Mouse (Mus musculus) megakaryocyte-erythroid progenitor cell, adult 5-6 weeks (primary cell): Measurements from ENCODE around the gene Phrf1. TPM values are rescaled to one million over a fixed set of nuclear protein-coding genes. Genes with fewer than 3 reads are reported as not detected.

Experiments used
- ATAC-seq: replicated peaks from 2 replicates; pipeline ENCODE4 v1.8.0; 2016; ENCODE audit warnings: mild to moderate bottlenecking, inconsistent platforms; ENCODE audit not compliant: severe bottlenecking, poor library complexity, low FRiP score, low TSS enrichment
- total RNA-seq, 2 experiments: library from RNA; stranded (forward) in 1 of 2; stranded (reverse) in 1 of 2; fragments of 200-1000, 215-1000 nt in 1 of 2; fragments of >200 nt in 1 of 2; fragmentation: Nextera tagmentation in 1 of 2; gene quantifications; 2 replicates each; pipeline ENCODE4 v1.2.3; 2014 to 2017

The Phrf1 gene
- total RNA-seq, 2 experiments from 2014 or later = 79.3 to 119 TPM

DNA sequence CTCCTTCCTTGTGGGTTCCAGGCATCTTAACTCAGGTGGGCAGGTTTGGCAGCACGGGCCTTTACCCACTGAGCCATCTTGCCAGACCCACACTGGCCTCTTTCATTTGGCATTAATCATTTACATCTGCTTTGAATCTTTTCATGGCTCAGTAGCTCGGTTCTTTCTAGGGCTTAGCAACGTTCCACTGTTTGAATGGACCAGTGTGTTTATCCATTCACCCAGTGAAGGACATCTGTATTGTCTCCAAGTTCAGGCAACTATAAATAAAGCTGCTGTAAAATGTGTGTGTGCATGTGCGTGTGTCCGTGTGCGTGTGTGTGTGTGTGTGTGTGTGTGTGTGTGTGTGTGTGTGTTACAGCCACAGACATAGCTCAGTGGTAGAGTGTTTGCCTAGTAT lies 52.9 kb downstream of the Phrf1 start:
- ATAC-seq = no peak

DNA sequence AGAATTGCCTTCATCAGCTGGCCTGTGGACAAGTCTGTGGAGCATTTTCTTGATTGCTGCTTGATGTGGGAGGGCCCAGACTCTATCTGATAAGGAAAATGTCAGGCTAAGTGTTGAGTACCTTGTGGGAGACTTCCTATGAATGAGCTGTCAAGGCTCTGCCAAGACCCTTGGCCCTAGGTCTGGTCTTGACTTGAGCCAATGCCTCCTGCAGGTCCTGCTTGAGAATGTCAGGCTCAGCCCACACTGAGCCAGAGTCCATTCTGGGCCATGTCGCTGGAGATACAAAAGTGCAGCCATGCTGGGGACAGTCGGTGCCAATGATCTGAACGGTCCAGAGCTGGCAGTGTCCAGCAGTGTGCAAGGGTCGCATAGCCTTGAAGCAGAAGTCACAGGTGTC lies 54.2 kb downstream of the Phrf1 start:
- ATAC-seq = no peak

DNA sequence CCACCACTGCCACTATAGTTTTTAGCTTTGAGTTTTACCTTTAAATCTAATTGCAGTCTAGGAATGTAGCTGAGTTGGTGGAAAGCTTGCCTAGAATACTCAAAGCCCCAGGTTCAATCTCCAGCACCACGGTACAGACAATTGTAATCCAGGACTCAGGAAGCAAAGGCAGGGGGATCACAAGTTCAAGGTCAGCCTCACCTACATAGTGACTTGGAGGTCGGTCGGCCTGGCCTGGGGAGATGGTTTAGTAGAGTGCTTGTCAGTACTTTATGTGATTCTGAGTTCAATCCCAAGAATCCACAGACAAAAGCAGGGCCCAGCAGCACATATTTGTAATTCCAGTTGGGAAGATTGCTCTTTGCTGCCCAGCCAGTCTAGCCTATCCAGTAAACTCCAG lies 59.5 kb downstream of the Phrf1 start:
- no peak for ATAC-seq

DNA sequence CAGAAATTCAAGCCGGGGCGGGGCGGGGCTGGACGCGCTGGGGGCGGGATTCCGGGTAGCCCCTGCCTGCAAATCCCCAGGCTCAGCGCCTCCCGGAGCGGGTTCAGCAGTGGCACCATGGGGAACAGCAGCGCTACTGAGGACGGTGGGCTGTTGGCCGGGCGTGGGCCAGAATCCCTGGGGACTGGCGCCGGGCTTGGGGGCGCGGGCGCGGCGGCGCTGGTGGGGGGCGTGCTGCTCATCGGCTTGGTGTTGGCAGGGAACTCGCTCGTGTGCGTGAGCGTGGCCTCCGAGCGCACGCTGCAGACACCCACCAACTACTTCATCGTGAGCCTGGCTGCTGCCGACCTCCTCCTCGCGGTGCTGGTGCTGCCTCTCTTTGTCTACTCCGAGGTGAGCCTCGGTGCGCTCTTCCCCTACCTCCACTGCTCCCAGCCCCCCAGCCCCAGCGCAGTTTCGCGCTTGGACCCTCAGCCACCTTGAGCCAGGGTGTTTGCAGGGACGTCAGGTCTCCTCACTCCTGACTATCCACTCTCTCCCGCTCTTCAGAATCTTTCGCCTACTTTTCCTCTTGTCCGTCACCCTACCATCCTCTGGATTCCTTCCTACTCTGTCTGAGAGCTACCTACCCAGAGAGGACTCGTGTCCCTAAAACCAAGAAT lies 63.5 kb downstream of the Phrf1 start, which contains the start of gene Drd4:
Gene Drd4 (plus strand): TSS at position 86 of the 662 bp plus-strand sequence.
- no peak for ATAC-seq

DNA sequence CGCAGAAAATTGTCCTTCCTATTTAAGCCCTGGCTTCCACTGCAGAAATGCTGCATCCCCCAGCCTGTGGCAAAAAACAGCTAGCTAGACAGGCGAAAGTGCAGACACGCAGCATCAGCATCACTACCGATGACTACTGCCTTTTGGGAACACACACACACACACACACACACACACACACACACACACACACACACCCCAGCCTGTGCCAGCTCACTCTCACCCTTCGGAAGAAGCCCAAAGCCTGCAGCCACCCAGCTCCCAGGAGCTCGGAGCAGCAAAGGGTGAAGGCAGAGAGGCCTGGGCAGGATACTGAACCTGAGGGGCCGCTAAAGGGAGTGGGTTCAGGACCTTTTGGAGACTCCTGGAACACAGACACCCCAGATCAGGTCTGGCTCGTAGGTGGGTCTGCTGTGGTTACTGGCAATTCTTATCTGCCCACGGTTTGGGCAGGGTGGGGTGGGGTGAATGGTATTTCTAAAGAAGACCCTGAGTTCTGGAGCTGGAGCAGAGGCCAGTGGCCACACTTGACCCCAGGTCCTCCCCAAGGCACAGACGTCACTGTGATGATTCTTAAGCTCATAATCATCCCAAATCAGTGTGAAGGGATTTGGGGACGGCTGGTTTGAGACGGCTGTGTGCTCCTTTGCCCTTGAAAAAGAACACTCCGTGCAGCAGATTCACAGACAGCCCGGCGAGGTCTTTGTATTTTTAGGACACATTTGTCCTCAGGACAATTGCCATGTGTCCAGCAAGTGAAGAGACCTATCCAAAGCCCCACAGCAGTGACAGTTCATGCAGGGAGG lies 64.2 kb downstream of the Phrf1 start:
- no peak for ATAC-seq

DNA sequence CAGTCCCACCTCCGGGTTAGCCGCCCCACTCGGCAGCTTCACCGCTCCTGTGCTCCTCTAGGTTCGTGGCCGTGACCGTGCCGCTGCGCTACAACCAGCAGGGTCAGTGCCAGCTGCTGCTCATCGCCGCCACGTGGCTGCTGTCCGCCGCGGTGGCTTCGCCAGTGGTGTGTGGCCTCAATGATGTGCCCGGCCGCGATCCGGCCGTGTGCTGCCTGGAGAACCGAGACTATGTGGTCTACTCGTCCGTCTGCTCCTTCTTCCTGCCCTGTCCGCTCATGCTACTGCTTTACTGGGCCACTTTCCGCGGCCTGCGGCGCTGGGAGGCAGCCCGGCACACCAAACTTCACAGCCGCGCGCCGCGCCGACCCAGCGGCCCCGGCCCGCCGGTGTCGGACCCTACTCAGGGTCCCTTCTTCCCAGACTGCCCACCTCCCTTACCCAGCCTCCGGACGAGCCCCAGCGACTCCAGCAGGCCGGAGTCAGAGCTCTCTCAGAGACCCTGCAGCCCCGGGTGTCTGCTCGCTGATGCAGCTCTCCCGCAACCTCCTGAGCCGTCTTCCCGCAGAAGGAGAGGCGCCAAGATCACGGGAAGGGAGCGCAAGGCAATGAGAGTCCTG lies 65.4 kb downstream of the Phrf1 start:
- no peak for ATAC-seq

DNA sequence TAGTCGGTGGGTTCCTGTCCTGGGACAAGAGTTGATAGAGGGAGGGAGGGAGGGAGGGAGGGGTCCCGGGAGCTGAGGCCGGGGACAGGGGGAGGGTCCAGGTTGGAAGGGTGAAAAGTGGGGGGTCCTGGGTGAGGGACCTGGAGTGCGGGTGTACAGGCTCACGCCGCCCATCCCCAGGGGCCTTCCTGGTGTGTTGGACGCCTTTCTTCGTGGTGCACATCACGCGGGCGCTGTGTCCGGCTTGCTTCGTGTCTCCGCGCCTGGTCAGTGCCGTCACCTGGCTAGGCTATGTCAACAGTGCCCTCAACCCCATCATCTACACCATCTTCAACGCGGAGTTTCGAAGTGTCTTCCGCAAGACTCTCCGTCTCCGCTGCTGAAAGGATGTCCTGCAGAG lies 65.9 kb downstream of the Phrf1 start:
- no peak for ATAC-seq

DNA sequence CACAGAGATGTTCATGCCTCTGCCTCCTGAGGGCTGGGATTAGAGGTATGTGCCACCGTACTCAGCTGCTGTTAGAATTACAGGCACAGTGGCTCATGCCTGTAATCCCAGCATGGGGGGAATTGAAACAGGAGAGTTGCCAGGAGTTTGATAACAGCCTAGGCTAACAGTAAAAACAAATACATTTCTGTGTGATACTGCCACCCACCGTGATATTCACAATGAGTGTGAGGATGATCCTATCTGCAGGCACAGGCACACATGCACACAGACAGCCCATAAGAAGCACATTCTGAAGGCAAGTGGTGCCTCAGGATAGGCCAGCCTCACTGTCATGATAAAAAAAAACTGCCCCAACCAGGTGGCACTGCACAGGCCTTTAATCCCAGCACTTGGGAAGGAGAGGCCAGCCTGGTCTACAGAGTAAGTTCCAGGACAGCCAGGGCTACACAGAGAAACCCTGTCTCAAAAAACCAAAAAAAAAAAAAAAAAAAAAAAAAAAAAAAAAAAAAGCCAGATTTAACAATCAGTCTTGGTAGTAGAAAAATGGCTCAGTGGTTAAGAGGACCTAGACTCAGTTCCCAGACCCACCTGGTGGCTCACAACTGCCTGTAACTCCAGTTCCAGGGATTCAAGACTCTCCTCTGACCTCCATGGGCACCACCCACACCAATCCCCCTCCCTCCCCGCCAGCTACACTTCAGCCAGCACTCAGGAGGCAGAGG lies 69.5 kb downstream of the Phrf1 start:
- ATAC-seq = peak; percentile 81

DNA sequence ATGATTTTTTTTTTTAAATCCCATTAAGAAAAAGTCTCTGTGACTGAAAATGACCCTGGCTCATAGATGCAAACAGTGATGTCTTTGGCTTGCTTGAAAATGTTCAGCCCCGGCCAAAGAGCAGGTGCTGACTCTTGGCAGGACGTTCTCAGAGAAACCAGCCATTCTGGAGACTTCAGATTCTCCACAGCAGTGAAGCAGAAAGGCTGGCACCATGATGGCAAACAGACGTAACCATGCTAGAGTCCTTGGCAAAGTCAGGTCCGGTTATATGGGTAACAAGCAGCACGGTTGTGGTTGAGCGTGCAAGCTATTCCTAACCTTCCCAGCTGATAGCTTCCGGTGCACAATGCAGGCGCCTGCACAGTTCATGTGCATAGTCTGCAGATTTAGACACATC lies 70.6 kb downstream of the Phrf1 start:
- ATAC-seq = no peak

DNA sequence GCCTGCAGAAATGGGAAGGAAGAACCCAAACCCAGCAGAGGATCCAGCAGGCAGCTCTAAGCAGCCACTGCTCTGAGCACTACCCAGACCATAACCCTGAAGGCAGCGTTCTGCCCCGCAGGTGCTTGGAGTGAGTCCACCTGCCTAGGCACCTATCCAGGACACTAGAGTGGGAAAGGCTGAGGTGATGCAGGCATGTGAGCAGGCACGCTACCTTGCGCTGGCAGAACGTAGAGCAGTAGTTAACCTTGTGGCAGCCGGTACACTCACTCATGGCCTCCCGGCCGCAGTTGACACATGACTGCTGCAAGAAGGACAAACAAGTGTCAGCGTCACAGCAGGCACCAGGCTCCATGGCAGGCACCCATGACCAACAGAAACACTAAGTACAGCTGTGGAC lies 72.8 kb downstream of the Phrf1 start:
- ATAC-seq = no peak

DNA sequence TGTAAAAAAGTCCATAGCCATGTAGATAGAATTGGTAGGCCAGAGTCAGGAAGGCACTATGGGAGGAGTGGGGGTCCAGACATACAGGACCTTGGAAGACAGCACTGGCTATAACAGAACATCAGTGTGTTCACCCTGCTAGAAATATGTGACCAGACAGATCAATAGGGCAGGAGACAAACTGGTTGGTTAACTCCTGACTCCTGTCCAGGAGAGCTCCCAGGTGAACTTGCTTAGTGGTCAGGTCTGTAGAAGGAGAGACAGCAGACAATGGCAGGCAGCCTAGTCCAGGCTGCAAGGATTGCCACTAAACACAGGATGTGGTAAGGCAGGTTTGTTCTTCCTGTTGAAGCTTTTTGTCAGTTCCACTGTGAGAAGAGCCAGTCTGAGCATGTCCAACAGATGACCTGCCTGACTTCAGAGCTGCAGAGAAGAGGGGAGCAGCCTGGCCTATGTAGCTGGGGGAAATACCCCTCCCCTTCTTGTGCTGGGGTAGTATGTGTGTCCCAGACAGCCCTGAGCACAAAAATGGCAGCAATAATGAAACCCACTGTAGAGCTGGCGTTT lies 74.2 kb downstream of the Phrf1 start:
- ATAC-seq = no peak

DNA sequence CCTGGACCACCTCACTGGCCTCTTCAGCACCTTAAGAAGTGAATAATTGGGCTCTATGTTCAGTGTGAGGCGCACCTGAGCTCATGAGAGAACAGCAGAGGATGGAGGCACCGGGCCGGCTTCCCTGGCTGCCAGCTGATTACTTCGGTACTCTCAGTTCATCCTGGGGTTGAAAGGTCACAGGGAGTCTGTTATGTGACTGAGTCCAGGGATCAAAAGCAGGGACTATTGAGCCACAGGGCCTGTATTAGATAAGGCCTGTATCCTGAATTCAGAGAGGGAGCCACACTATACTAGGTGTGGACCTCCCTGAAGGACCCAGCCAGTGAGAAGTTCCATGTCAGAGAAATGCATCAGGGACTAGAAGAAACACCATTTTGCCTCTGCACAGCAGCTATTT lies 76.0 kb downstream of the Phrf1 start:
- ATAC-seq = no peak

Other genes with a start within 250 kb of the Phrf1 start
Only the 30 nearest of the 31 such genes appear.
- gene Ifitm3, start 218.0 kb upstream of the Phrf1 start, total RNA-seq (2014; fragmentation: Nextera tagmentation) = 53.9 and 67.3 TPM in 2 replicates
- 54.1 and 55.3 TPM in 2 replicates for gene Ifitm3, start 218.0 kb upstream of the Phrf1 start, total RNA-seq (2017)
- not detected in 2 replicates for gene Ifitm6, start 210.9 kb upstream of the Phrf1 start, total RNA-seq (2014; fragmentation: Nextera tagmentation)
- 25.3 TPM in 1 of 2 replicates, not detected in the other for gene Ifitm6, start 210.9 kb upstream of the Phrf1 start, total RNA-seq (2017)
- not detected in 2 replicates for gene Gm17387, start 199.7 kb upstream of the Phrf1 start, total RNA-seq (2014; fragmentation: Nextera tagmentation)
- not detected in 2 replicates for gene Gm17387, start 199.7 kb upstream of the Phrf1 start, total RNA-seq (2017)
- gene B4galnt4, start 167.7 kb upstream of the Phrf1 start, total RNA-seq (2014; fragmentation: Nextera tagmentation) = 0.20 and 0.70 TPM in 2 replicates
- gene B4galnt4, start 167.7 kb upstream of the Phrf1 start, total RNA-seq (2017) = not detected in 2 replicates
- gene Pkp3, start 150.6 kb upstream of the Phrf1 start, total RNA-seq (2014; fragmentation: Nextera tagmentation) = 0.17 and 11.2 TPM in 2 replicates
- gene Pkp3, start 150.6 kb upstream of the Phrf1 start, total RNA-seq (2017) = 2.8 TPM in 1 of 2 replicates, not detected in the other
- gene Sigirr, start 128.2 kb upstream of the Phrf1 start, total RNA-seq (2014; fragmentation: Nextera tagmentation) = 14.0 and 24.8 TPM in 2 replicates
- 7.1 and 13.0 TPM in 2 replicates for gene Sigirr, start 128.2 kb upstream of the Phrf1 start, total RNA-seq (2017)
- not detected in 2 replicates for gene Ano9, start 111.0 kb upstream of the Phrf1 start, total RNA-seq (2014; fragmentation: Nextera tagmentation)
- gene Ano9, start 111.0 kb upstream of the Phrf1 start, total RNA-seq (2017) = not detected in 2 replicates
- 59.0 and 64.0 TPM in 2 replicates for gene Ptdss2, start 106.4 kb upstream of the Phrf1 start, total RNA-seq (2014; fragmentation: Nextera tagmentation)
- gene Ptdss2, start 106.4 kb upstream of the Phrf1 start, total RNA-seq (2017) = 14.0 and 21.1 TPM in 2 replicates
- 43.7 and 54.2 TPM in 2 replicates for gene Rnh1, start 55.9 kb upstream of the Phrf1 start, total RNA-seq (2014; fragmentation: Nextera tagmentation)
- gene Rnh1, start 55.9 kb upstream of the Phrf1 start, total RNA-seq (2017) = 20.7 and 30.4 TPM in 2 replicates
- gene Hras, start 34.8 kb upstream of the Phrf1 start, total RNA-seq (2014; fragmentation: Nextera tagmentation) = 73.1 and 108 TPM in 2 replicates
- 30.1 and 48.6 TPM in 2 replicates for gene Hras, start 34.8 kb upstream of the Phrf1 start, total RNA-seq (2017)
- 4.3 and 6.1 TPM in 2 replicates for gene Lrrc56, start 34.6 kb upstream of the Phrf1 start, total RNA-seq (2014; fragmentation: Nextera tagmentation)
- 0.28 and 0.88 TPM in 2 replicates for gene Lrrc56, start 34.6 kb upstream of the Phrf1 start, total RNA-seq (2017)
- not detected in 2 replicates for gene Lmntd2, start 14.7 kb upstream of the Phrf1 start, total RNA-seq (2014; fragmentation: Nextera tagmentation)
- not detected in 2 replicates for gene Lmntd2, start 14.7 kb upstream of the Phrf1 start, total RNA-seq (2017)
- 3.1 and 6.4 TPM in 2 replicates for gene Rassf7, start 12.9 kb upstream of the Phrf1 start, total RNA-seq (2014; fragmentation: Nextera tagmentation)
- 3.4 and 4.6 TPM in 2 replicates for gene Rassf7, start 12.9 kb upstream of the Phrf1 start, total RNA-seq (2017)
- gene Irf7, start 37.7 kb downstream of the Phrf1 start, total RNA-seq (2014; fragmentation: Nextera tagmentation) = 6.4 and 27.5 TPM in 2 replicates
- 9.7 and 9.9 TPM in 2 replicates for gene Irf7, start 37.7 kb downstream of the Phrf1 start, total RNA-seq (2017)
- not detected in 2 replicates for gene Cdhr5, start 48.0 kb downstream of the Phrf1 start, total RNA-seq (2014; fragmentation: Nextera tagmentation)
- gene Cdhr5, start 48.0 kb downstream of the Phrf1 start, total RNA-seq (2017) = not detected in 2 replicates
- not detected in 2 replicates for gene Sct, start 50.3 kb downstream of the Phrf1 start, total RNA-seq (2014; fragmentation: Nextera tagmentation)
- gene Sct, start 50.3 kb downstream of the Phrf1 start, total RNA-seq (2017) = not detected in 2 replicates
- gene Drd4, start 63.2 kb downstream of the Phrf1 start, total RNA-seq (2014; fragmentation: Nextera tagmentation) = not detected in 2 replicates
- gene Drd4, start 63.2 kb downstream of the Phrf1 start, total RNA-seq (2017) = not detected in 2 replicates
- 54.5 and 74.1 TPM in 2 replicates for gene Deaf1, start 98.9 kb downstream of the Phrf1 start, total RNA-seq (2014; fragmentation: Nextera tagmentation)
- 11.0 and 32.1 TPM in 2 replicates for gene Deaf1, start 98.9 kb downstream of the Phrf1 start, total RNA-seq (2017)
- gene Tmem80, start 99.0 kb downstream of the Phrf1 start, total RNA-seq (2014; fragmentation: Nextera tagmentation) = 23.0 and 39.1 TPM in 2 replicates
- gene Tmem80, start 99.0 kb downstream of the Phrf1 start, total RNA-seq (2017) = 9.7 and 17.4 TPM in 2 replicates
- gene Eps8l2, start 110.1 kb downstream of the Phrf1 start, total RNA-seq (2014; fragmentation: Nextera tagmentation) = 2.0 TPM in 1 of 2 replicates, not detected in the other
- not detected in 2 replicates for gene Eps8l2, start 110.1 kb downstream of the Phrf1 start, total RNA-seq (2017)
- gene Taldo1, start 163.4 kb downstream of the Phrf1 start, total RNA-seq (2014; fragmentation: Nextera tagmentation) = 327 and 353 TPM in 2 replicates
- gene Taldo1, start 163.4 kb downstream of the Phrf1 start, total RNA-seq (2017) = 401 and 451 TPM in 2 replicates
- gene Gatd1, start 185.4 kb downstream of the Phrf1 start, total RNA-seq (2014; fragmentation: Nextera tagmentation) = 26.8 and 33.7 TPM in 2 replicates
- 10.9 and 13.9 TPM in 2 replicates for gene Gatd1, start 185.4 kb downstream of the Phrf1 start, total RNA-seq (2017)
- gene Cend1, start 200.7 kb downstream of the Phrf1 start, total RNA-seq (2014; fragmentation: Nextera tagmentation) = not detected in 2 replicates
- gene Cend1, start 200.7 kb downstream of the Phrf1 start, total RNA-seq (2017) = not detected in 2 replicates
- 25.9 and 45.2 TPM in 2 replicates for gene Slc25a22, start 209.1 kb downstream of the Phrf1 start, total RNA-seq (2014; fragmentation: Nextera tagmentation)
- 3.4 and 6.7 TPM in 2 replicates for gene Slc25a22, start 209.1 kb downstream of the Phrf1 start, total RNA-seq (2017)
- gene Pidd1, start 215.2 kb downstream of the Phrf1 start, total RNA-seq (2014; fragmentation: Nextera tagmentation) = 46.5 and 64.8 TPM in 2 replicates
- 7.5 and 14.3 TPM in 2 replicates for gene Pidd1, start 215.2 kb downstream of the Phrf1 start, total RNA-seq (2017)
- 4,458 and 6,012 TPM in 2 replicates for gene Rplp2, start 218.6 kb downstream of the Phrf1 start, total RNA-seq (2014; fragmentation: Nextera tagmentation)
- gene Rplp2, start 218.6 kb downstream of the Phrf1 start, total RNA-seq (2017) = 2,286 and 2,743 TPM in 2 replicates
- gene Pnpla2, start 226.4 kb downstream of the Phrf1 start, total RNA-seq (2014; fragmentation: Nextera tagmentation) = 29.7 and 32.6 TPM in 2 replicates
- 7.1 and 17.8 TPM in 2 replicates for gene Pnpla2, start 226.4 kb downstream of the Phrf1 start, total RNA-seq (2017)
- not detected in 2 replicates for gene Cracr2b, start 232.3 kb downstream of the Phrf1 start, total RNA-seq (2014; fragmentation: Nextera tagmentation)
- gene Cracr2b, start 232.3 kb downstream of the Phrf1 start, total RNA-seq (2017) = 0.23 TPM in 1 of 2 replicates, not detected in the other
- gene Cd151, start 238.6 kb downstream of the Phrf1 start, total RNA-seq (2014; fragmentation: Nextera tagmentation) = 20.2 and 24.2 TPM in 2 replicates
- gene Cd151, start 238.6 kb downstream of the Phrf1 start, total RNA-seq (2017) = 13.2 and 17.6 TPM in 2 replicates
- gene Polr2l, start 246.3 kb downstream of the Phrf1 start, total RNA-seq (2014; fragmentation: Nextera tagmentation) = 77.2 and 78.1 TPM in 2 replicates
- 53.3 and 54.9 TPM in 2 replicates for gene Polr2l, start 246.3 kb downstream of the Phrf1 start, total RNA-seq (2017)